Mouse (Mus musculus) brain, embryonic 14.5 days (tissue): ENCODE data around the gene Pxmp2.

Experiments
- CTCF ChIP-seq: fragments of 200-500 bp; IDR thresholded peaks from 2 replicates; pipeline ENCODE4 v1.5.1; 2012; ENCODE audit warnings: inconsistent platforms, mild to moderate bottlenecking, moderate library complexity, borderline replicate concordance; ENCODE audit not compliant: insufficient read depth, insufficient read length; ENCODE audit errors: extremely low read depth
- POLR2A ChIP-seq: fragments of 200-500 bp; IDR thresholded peaks from 2 replicates; pipeline ENCODE4 v1.6.1; 2012; ENCODE audit warnings: mild to moderate bottlenecking, inconsistent platforms, borderline replicate concordance; ENCODE audit not compliant: poor library complexity, insufficient read depth, insufficient read length, severe bottlenecking; ENCODE audit errors: extremely low read depth

DNA sequence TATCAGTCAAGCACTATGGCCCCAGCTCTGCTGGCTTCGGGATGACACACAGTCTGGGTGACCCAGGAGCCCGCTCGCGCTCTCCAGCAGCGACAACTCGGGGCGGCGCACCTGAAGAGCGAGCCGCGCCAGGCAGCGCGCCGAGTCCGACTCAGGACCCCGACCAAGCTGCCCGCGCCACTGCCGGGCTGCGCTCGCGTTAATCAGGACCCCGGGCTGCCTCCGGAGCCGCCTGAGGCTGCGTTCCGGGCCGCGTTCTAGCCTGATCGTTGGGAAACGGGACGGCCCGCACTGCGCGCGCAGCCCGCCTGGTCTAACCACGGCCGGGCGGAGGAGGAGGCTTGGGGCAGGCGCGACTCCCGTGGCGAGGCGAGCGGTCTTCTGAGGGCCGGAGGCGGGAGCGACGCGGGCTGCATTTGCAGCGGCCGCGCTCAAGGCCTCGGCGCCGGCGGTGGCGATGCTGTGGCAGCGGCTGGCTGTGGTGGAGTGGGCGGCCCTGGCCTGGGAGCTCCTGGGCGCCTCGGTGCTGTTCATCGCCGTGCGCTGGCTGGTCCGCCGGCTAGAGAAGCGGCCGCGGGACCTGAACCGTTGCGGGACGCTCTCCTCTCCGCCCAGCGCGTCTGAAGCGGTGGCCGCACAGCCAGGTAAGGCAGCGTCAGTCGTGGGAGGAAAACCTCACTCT, 55.1 kb downstream of the Pxmp2 start, which contains the start of gene Ankle2:
- TF ChIP-seq POLR2A, result peak; percentile 89
- no peak for TF ChIP-seq CTCF
